Mouse (Mus musculus) ovary, adult 18-20 months (tissue): ENCODE measurements at regions not wholly inside any gene's neighbourhood (a gene's known extent, or its start where the extent isn't known, plus 50 kb on each side); places are given as distances from the start of the nearest gene placed in this dataset.
A peak's percentile ranks its signal among the peaks of the same experiment; 100 is the strongest.

Source experiments
- DNase-seq: peaks from one replicate; pipeline ENCODE4 v3.0.0; 2022; ENCODE audit warnings: low spot score, mixed read lengths

- DNase-seq, result peak; percentile 7
Observed at GRCm38 (mm10) chr13:54285968-54286367, 85.2 kb upstream of the Cplx2 start.

- no peak for DNase-seq
Observed at GRCm38 (mm10) chr13:54286616-54287015, 84.5 kb upstream of the Cplx2 start.

- no peak for DNase-seq
Observed at GRCm38 (mm10) chr13:54290066-54290465, 81.1 kb upstream of the Cplx2 start.

GRCm38 (mm10) chr13:54292394-54292793, 78.8 kb upstream of the Cplx2 start:
- no peak for DNase-seq

- no peak for DNase-seq
Observed at GRCm38 (mm10) chr13:54293006-54293405, 78.1 kb upstream of the Cplx2 start.

- no peak for DNase-seq
Observed at GRCm38 (mm10) chr13:54295475-54296259, 75.5 kb upstream of the Cplx2 start.

GRCm38 (mm10) chr13:54296260-54296555, 74.9 kb upstream of the Cplx2 start:
- no peak for DNase-seq

- DNase-seq, result no peak
Observed at GRCm38 (mm10) chr13:54298851-54299250, 72.3 kb upstream of the Cplx2 start.

GRCm38 (mm10) chr13:54299295-54299694, 71.9 kb upstream of the Cplx2 start:
- no peak for DNase-seq

GRCm38 (mm10) chr13:54301110-54301509, 70.0 kb upstream of the Cplx2 start:
- DNase-seq, result no peak

GRCm38 (mm10) chr13:54301677-54302076, 69.5 kb upstream of the Cplx2 start:
- DNase-seq, result no peak

GRCm38 (mm10) chr13:54302351-54303070, 68.6 kb upstream of the Cplx2 start:
- peak; percentile 17 for DNase-seq

GRCm38 (mm10) chr13:54303071-54303924, 67.9 kb upstream of the Cplx2 start:
- DNase-seq, result peak; percentile 79

- DNase-seq, result no peak
Observed at GRCm38 (mm10) chr13:54304251-54304650, 66.9 kb upstream of the Cplx2 start.

- DNase-seq, result no peak
Observed at GRCm38 (mm10) chr13:54308591-54308990, 62.6 kb upstream of the Cplx2 start.

GRCm38 (mm10) chr13:54309354-54309753, 61.8 kb upstream of the Cplx2 start:
- no peak for DNase-seq

GRCm38 (mm10) chr13:54310144-54310543, 61.0 kb upstream of the Cplx2 start:
- DNase-seq, result no peak

GRCm38 (mm10) chr13:54311327-54312026, 59.7 kb upstream of the Cplx2 start:
- no peak for DNase-seq

- no peak for DNase-seq
Observed at GRCm38 (mm10) chr13:54312405-54313185, 58.6 kb upstream of the Cplx2 start.

GRCm38 (mm10) chr13:54315333-54315732, 55.8 kb upstream of the Cplx2 start:
- DNase-seq, result no peak

GRCm38 (mm10) chr13:54316907-54317306, 54.2 kb upstream of the Cplx2 start:
- no peak for DNase-seq
